Mouse (Mus musculus) limb, embryonic 14.5 days (tissue): ENCODE results near the gene Naa38. TPM values are rescaled to one million over a fixed set of nuclear protein-coding genes. Genes with fewer than 3 reads are reported as not detected.

Experiments
- ATAC-seq: fragments of 200-750 bp; cut with Nextera tagmentation; 2 replicates; pipeline ENCODE4 v1.8.0; 2017; ENCODE audit warnings: low read depth, moderate number of reproducible peaks, moderate TSS enrichment; ENCODE audit not compliant: low FRiP score
- DNase-seq: peaks from one replicate; pipeline ENCODE4 v3.0.0-alpha.2; 2015; ENCODE audit warnings: low spot score
- H3K27ac ChIP-seq: fragments of 300-500 bp; sonication (generic); replicated peaks from 2 replicates; pipeline ENCODE4 v1.5.1; 2014; ENCODE audit warnings: low read depth, mild to moderate bottlenecking, low read length, moderate library complexity, mixed read lengths
- H3K27me3 ChIP-seq: fragments of 300-500 bp; sonication (generic); 2 replicates; pipeline ENCODE4 v1.6.1; 2014; ENCODE audit warnings: low read length, mixed read lengths; ENCODE audit not compliant: control insufficient read depth, insufficient read depth
- H3K36me3 ChIP-seq: fragments of 300-500 bp; sonication (generic); 2 replicates; pipeline ENCODE4 v1.6.1; 2014; ENCODE audit warnings: mild to moderate bottlenecking, low read length, moderate library complexity, mixed read lengths; ENCODE audit not compliant: control insufficient read depth, insufficient read depth
- H3K4me1 ChIP-seq: fragments of 300-500 bp; sonication (generic); 2 replicates; pipeline ENCODE4 v1.6.1; 2014; ENCODE audit warnings: antibody characterized with exemption, low read length, mixed read lengths; ENCODE audit not compliant: control insufficient read depth, insufficient read depth
- H3K4me2 ChIP-seq: fragments of 300-500 bp; sonication (generic); replicated peaks from 2 replicates; pipeline ENCODE4 v1.6.1; 2014; ENCODE audit warnings: low read depth, mild to moderate bottlenecking, low read length, moderate library complexity; ENCODE audit not compliant: severe bottlenecking
- H3K4me3 ChIP-seq: fragments of 300-500 bp; sonication (generic); replicated peaks from 2 replicates; pipeline ENCODE4 v1.5.1; 2014; ENCODE audit warnings: low read length
- H3K9ac ChIP-seq: fragments of 300-500 bp; sonication (generic); 2 replicates; pipeline ENCODE4 v1.6.1; 2014; ENCODE audit warnings: mild to moderate bottlenecking, low read depth, low read length, moderate library complexity; ENCODE audit not compliant: severe bottlenecking
- H3K9me3 ChIP-seq: fragments of 300-500 bp; sonication (generic); 2 replicates; pipeline ENCODE4 v1.6.1; 2016; ENCODE audit warnings: low read length; ENCODE audit not compliant: control insufficient read depth
- POLR2A ChIP-seq: fragments of 200-500 bp; IDR thresholded peaks from 2 replicates; pipeline ENCODE4 v1.8.0; 2012; ENCODE audit warnings: inconsistent platforms, mild to moderate bottlenecking, moderate library complexity, borderline replicate concordance; ENCODE audit not compliant: insufficient read depth, insufficient read length; ENCODE audit errors: extremely low read depth
- WGBS: fragments of 180-500 bp; shearing (Covaris S2); extraction: QIAGEN DNeasy Blood & Tissue Kit; methylation state at CpG from one replicate; pipeline ENCODE4 v1.1.7; 2014; 5-methylcytosine and 5-hydroxymethylcytosine counted together
- polyA plus RNA-seq, 2 experiments: library from polyadenylated mRNA; depleted of rRNA in 1 of 2; stranded (reverse) in 1 of 2; unstranded in 1 of 2; fragments of >200 nt; fragmentation: Nextera tagmentation in 1 of 2; extraction: Ambion mirVana in 1 of 2; gene quantifications; 2 replicates each; pipeline versions ENCODE4 v1.2.1 to v1.2.3; 2012 to 2014

Naa38 gene
- polyA plus RNA-seq, 2 experiments: 131 to 171 TPM

DNA sequence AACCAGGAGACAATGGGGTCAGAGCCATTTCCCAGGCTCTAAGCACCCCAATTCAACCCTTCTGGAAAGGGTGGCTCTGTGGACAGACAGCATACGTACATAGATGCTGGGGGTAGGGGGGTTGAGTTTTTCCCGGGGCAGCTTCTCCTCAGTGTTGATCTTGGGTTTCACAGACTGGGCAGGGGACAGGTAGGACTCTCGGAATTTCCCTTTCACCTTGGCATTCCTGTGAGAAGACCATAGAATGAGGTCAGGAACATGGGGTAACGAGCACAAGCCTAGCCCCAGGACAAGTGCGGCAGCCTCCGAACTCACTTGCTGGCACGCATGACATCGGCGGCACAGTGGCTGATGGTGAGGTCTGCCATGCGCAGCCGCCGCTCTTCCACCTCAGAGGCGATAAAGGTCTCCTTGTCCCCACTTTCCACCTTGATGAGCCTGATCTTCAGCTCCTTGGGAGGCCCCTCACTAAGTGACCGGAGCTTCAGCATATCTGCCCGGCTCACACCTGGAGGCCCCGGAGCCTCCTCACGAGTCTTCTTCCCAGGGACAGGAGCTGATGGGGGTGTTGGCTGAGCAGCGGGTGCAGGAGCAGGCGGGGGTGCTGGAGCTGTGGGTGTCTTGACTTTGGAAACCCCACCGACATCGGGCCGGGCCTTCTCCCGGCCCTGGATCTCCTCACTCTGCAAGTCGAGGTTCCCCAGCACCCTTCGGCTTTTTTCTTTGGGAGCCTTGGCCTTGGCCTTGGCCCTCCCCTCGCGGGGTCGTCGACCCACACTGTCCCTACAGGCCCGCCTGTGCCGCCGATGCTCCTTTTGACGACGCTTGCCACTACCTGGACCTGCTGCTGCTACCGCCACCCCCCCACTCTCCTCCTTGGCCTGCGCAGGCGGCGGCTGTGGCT lies 8.7 kb downstream of the Naa38 start:
- no peaks in the 10 kb centered on the region for H3K9me3 ChIP-seq
- H3K36me3 ChIP-seq: peaks cover 92% of the 10 kb centered on the region
- DNase-seq: no peak
- H3K27ac ChIP-seq: no peak overlapping the region
- H3K4me3 ChIP-seq: no peak overlapping the region
- WGBS: 90% methylated on average over 34 of the region's 38 CpGs
- ATAC-seq: no peak
- H3K9ac ChIP-seq: no peak overlapping the region
- H3K4me1 ChIP-seq: peaks cover 10% of the 10 kb centered on the region
- no peak for TF ChIP-seq POLR2A
- H3K4me2 ChIP-seq: no peak overlapping the region
- H3K27me3 ChIP-seq: no peaks in the 10 kb centered on the region

DNA sequence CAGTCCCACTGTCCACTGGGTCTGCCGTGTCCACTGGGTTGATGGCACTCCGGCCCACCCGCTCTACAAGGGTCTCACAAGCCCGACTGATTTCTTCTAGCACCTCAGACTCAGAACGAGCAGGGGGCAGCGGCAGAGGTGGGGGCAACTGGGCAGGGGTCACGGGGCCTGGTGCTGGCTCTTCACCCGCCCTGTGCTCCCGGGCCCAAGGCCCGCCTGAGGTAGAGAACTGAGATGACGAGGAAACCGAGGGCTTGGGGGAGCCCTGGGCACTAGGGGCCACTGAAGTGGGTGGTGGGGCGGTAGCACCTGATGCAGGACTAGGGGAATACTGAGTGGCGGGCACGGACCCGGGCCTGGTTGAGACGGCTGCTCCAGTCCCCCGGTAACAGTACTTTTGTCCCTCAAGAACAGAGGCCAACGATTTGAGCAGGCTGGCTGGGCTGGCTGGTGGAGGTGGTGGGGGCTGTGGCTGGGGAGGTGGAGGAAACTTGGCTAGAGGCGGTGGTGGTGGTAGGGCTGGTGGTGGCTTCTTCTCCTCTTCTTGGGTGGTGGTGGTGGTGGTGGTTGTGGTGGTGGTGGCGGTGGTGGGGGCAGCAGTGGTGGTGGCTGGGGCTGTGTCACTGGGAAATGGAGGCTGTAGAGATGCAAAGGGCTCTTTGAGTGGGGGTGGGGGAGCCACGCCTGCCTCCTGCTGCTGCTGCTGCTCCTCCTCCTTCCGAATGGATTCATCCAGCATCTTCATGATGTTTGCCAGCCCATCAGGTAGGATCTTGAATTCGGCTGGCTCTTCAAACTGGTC lies 9.5 kb downstream of the Naa38 start:
- no peak for TF ChIP-seq POLR2A
- Histone ChIP-seq H3K4me1 (peaks cover 4% of the 10 kb centered on the region), H3K27ac (no peak overlapping the region), H3K4me2 (no peak overlapping the region), H3K36me3 (peaks cover 85% of the 10 kb centered on the region), H3K27me3 (no peaks in the 10 kb centered on the region), H3K4me3 (no peak overlapping the region), H3K9ac (no peak overlapping the region), H3K9me3 (no peaks in the 10 kb centered on the region)
- no peak for ATAC-seq
- no peak for DNase-seq
- WGBS: 90% methylated on average over 24 of the region's 24 CpGs

DNA sequence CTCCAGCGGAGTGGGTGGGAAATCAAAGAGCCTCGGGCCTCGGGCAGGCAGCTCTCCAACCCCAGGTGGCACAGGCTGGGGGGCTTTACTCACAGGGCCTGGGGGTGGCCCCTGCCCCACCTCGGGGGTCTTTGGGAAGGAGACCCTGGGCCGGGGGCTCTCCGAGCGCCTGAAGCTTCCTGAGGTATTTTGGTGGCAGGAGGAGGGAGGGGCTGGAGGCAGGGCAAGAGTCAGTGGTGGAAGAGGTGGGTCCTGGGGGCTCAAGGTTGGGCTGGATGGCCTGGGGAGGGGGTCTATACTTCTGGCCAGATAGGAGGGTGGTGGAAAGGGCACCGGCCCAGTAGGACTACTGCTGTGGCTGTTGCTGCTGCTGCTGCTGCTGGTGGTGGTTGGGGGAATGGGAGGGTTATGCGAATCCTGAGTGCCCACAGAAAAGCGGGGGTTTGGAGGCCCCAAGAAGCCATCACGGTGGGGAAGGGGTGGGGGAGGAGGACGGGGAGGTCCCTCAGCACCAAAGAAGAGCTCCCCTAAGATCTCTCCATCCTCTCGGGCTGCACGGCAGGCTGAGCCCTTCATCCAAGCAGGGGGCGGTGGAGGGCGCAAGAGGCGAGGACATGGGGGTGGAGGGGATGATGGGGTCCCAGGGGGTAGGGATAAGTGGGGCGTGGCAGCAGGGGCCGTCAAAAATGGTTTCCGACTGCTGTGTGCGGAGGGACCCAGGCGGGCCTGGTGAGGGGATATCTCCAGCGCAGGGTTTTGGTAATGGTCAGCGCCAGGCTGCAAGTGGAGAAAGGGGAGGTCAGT lies 10.3 kb downstream of the Naa38 start:
- DNase-seq (no peak), ATAC-seq (no peak)
- Histone ChIP-seq H3K27me3 (no peaks in the 10 kb centered on the region), H3K27ac (no peak overlapping the region), H3K4me2 (no peak overlapping the region), H3K9me3 (no peaks in the 10 kb centered on the region), H3K36me3 (peaks cover 77% of the 10 kb centered on the region), H3K4me3 (no peak overlapping the region), H3K4me1 (peaks cover 3% of the 10 kb centered on the region; the same call in 1 of the 2 replicates), H3K9ac (no peak overlapping the region)
- WGBS: 87% methylated on average over 22 of the region's 24 CpGs
- no peak for TF ChIP-seq POLR2A

DNA sequence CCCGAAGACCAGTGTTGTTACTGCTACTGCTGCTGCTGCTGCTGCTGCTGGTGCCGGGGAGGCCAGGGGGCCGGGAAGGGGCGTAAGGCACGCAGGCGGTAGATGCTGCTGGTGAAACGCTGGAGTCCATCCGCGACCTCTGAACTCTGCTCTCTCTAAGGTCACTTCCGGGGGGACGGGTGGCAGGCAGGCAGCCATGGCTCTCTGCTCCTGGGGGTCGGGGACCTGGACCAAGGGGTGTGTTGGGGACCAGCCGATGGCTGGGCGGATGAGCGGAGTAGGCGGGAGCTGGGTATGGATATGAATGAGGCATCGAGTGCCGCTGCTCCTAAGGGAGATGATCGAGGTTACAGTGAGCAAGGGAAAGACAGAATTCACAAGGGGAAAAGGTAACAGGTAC lies 11.0 kb downstream of the Naa38 start:
- WGBS: 89% methylated on average over 19 of the region's 19 CpGs
- DNase-seq (no peak), ATAC-seq (no peak)
- H3K36me3 ChIP-seq: peaks cover 70% of the 10 kb centered on the region
- H3K4me3 ChIP-seq: no peak overlapping the region
- H3K27me3 ChIP-seq: no peaks in the 10 kb centered on the region
- peaks cover 3% of the 10 kb centered on the region; the same call in 1 of the 2 replicates for H3K4me1 ChIP-seq
- TF ChIP-seq POLR2A: no peak
- no peaks in the 10 kb centered on the region for H3K9me3 ChIP-seq
- no peak overlapping the region for H3K9ac ChIP-seq
- no peak overlapping the region for H3K27ac ChIP-seq
- no peak overlapping the region for H3K4me2 ChIP-seq
